Comparison of ENCODE assay signal across 28 mouse cellular contexts in the genomic region with DNA sequence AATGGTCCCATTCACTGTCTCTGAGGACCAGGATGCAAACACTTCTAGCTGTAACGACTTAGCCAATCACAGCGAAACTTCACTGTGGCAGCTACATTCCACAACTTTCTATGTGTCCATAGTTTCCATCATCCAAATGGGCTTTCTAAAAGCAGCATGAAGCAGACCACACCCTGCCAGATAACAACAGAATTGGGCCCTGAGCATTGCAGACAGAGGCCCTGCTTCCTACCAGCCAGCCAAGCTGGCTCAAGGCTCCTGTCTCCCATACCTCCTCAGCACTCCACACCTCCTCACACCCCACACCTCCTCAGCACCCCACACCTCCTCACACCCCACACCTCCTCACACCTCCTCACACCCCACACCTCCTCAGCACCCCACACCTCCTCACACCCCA.
DNase-seq lines count a peak whose midpoint lies in the region; ATAC-seq and TF ChIP-seq lines count a peak whose summit lies in the region.
"Had no signal": no experiment of that assay in that cellular context is flagged by ENCODE, and none has a peak within 500 bp of the region (broad histone marks: within the 10 kb centered on the region; RNA-seq: fewer than 3 reads in every experiment).

No protein-coding gene starts in this region.

- TF ChIP-seq EP300 in liver, postnatal 0 days (IDR thresholded peaks at IDR 0.05; ENCODE audit: low read depth): no peak
- TF ChIP-seq EP300 in liver, embryonic 14.5 days (IDR thresholded peaks at IDR 0.05; ENCODE audit: low read depth): no peak

- H3K27ac ChIP-seq in liver, postnatal 0 days (ENCODE audit: low read depth): no peak overlapping the region
- peak overlapping the region; percentile 66; the same call in 1 of the 2 replicates for H3K27ac ChIP-seq in limb, embryonic 10.5 days
- no peak overlapping the region for H3K27ac ChIP-seq in liver, embryonic 14.5 days
- H3K27ac ChIP-seq: embryonic facial prominence, embryonic 13.5 days; embryonic facial prominence, embryonic 15.5 days; forebrain, embryonic 12.5 days had no signal

- H3K4me1 ChIP-seq in liver, postnatal 0 days (ENCODE audit: insufficient read depth): no peaks in the 10 kb centered on the region
- H3K4me1 ChIP-seq in limb, embryonic 10.5 days: peaks cover 93% of the 10 kb centered on the region
- H3K4me1 ChIP-seq in liver, embryonic 14.5 days (replicated peaks; ENCODE audit: control insufficient read depth in 2 of 2, insufficient read depth in 2 of 2, low read length in 1 of 2): peaks cover 10 to 33% of the 10 kb centered on the region in 2 experiments
- H3K4me1 ChIP-seq: embryonic facial prominence, embryonic 15.5 days had no signal

- H3K36me3 ChIP-seq in liver, postnatal 0 days (replicated peaks; ENCODE audit: insufficient read depth, low read length): no peaks in the 10 kb centered on the region
- no peaks in the 10 kb centered on the region for H3K36me3 ChIP-seq in limb, embryonic 10.5 days
- H3K36me3 ChIP-seq in liver, embryonic 14.5 days (replicated peaks; ENCODE audit: control insufficient read depth, insufficient read depth, low read depth): no peaks in the 10 kb centered on the region
- H3K36me3 ChIP-seq: embryonic facial prominence, embryonic 13.5 days; embryonic facial prominence, embryonic 15.5 days; forebrain, embryonic 10.5 days; forebrain, embryonic 12.5 days; G1E had no signal

- WGBS in liver, postnatal 0 days (ENCODE audit: insufficient replicate concordance): 81% methylated on average over 2 of the region's 2 CpGs
- WGBS in limb, embryonic 10.5 days: 84% methylated on average over 2 of the region's 2 CpGs
- 68% methylated on average over 2 of the region's 2 CpGs for WGBS in liver, embryonic 14.5 days (ENCODE audit: insufficient replicate concordance)

- no peak overlapping the region for H3K9ac ChIP-seq in liver, postnatal 0 days (replicated peaks)
- H3K9ac ChIP-seq in liver, embryonic 14.5 days (replicated peaks): no peak overlapping the region; the same call in 1 of the 2 replicates
- H3K9ac ChIP-seq: embryonic facial prominence, embryonic 13.5 days; embryonic facial prominence, embryonic 15.5 days; forebrain, embryonic 12.5 days had no signal

- no peak overlapping the region for H3K4me2 ChIP-seq in liver, postnatal 0 days (ENCODE audit: low read depth, low read length)
- H3K4me2 ChIP-seq in liver, embryonic 14.5 days (ENCODE audit: low read depth): peak overlapping the region; percentile 22; the same call in 1 of the 2 replicates
- H3K4me2 ChIP-seq: embryonic facial prominence, embryonic 13.5 days; embryonic facial prominence, embryonic 15.5 days; forebrain, embryonic 12.5 days had no signal

- H3K4me3 ChIP-seq in liver, postnatal 0 days (ENCODE audit: low read depth, low read length): no peak overlapping the region
- H3K4me3 ChIP-seq in limb, embryonic 10.5 days: no peak overlapping the region
- H3K4me3 ChIP-seq in liver, embryonic 14.5 days (ENCODE audit: insufficient read depth in 1 of 2, low read depth in 2 of 2, low read length in 2 of 2): no peak overlapping the region
- H3K4me3 ChIP-seq: embryonic facial prominence, embryonic 13.5 days; embryonic facial prominence, embryonic 15.5 days; erythroblast, embryonic 14.5 days; forebrain, embryonic 10.5 days; forebrain, embryonic 12.5 days had no signal

- no peak for ATAC-seq in liver, postnatal 0 days
- peak; percentile 38; the same call in 1 of the 2 replicates for ATAC-seq in liver, embryonic 14.5 days (ENCODE audit: insufficient read depth)
- ATAC-seq: activated CD4-positive, CD25-positive, alpha-beta regulatory T cell, adult 4 months; CD4-positive, CD25-positive, alpha-beta regulatory T cell, adult 4 months; forebrain, embryonic 14.5 days; forebrain, embryonic 16.5 days; Patski had no signal

- H3K27me3 ChIP-seq in liver, postnatal 0 days (ENCODE audit: insufficient read depth, low read length): no peaks in the 10 kb centered on the region
- no peaks in the 10 kb centered on the region for H3K27me3 ChIP-seq in limb, embryonic 10.5 days (ENCODE audit: low read depth, poor library complexity, severe bottlenecking)
- H3K27me3 ChIP-seq in liver, embryonic 14.5 days (ENCODE audit: control insufficient read depth, insufficient read depth, low read length): no peaks in the 10 kb centered on the region
- H3K27me3 ChIP-seq: embryonic facial prominence, embryonic 15.5 days; forebrain, embryonic 12.5 days had no signal

- no peak for TF ChIP-seq CTCF in liver, postnatal 0 days (IDR thresholded peaks at IDR 0.05; ENCODE audit: low read depth)
- no peak for TF ChIP-seq CTCF in liver, embryonic 14.5 days (IDR thresholded peaks at IDR 0.05; ENCODE audit: low read depth)

- H3K9me3 ChIP-seq in liver, postnatal 0 days (ENCODE audit: low read length): no peaks in the 10 kb centered on the region
- no peaks in the 10 kb centered on the region for H3K9me3 ChIP-seq in limb, embryonic 10.5 days (replicated peaks)
- H3K9me3 ChIP-seq in liver, embryonic 14.5 days (ENCODE audit: control insufficient read depth, low read length): no peaks in the 10 kb centered on the region
- H3K9me3 ChIP-seq: embryonic facial prominence, embryonic 13.5 days; embryonic facial prominence, embryonic 15.5 days; forebrain, embryonic 10.5 days; forebrain, embryonic 12.5 days; G1E had no signal

- peak; percentile 26 for DNase-seq in liver
- no peak for DNase-seq in liver, postnatal 0 days
- DNase-seq in limb, embryonic 10.5 days (ENCODE audit: low spot score): no peak
- no peak for DNase-seq in liver, embryonic 14.5 days (ENCODE audit: low read depth in 3 of 3, low spot score in 3 of 3)
- DNase-seq in layer of hippocampus, postnatal 14 days (ENCODE audit: low spot score in 2 of 2): no peak
- no peak for DNase-seq in adrenal gland, adult (ENCODE audit: inconsistent age in 2 of 2, low spot score in 1 of 2)
- DNase-seq: adrenal gland, adult 2 months; adrenal gland, postnatal 10 days; adrenal gland, postnatal 25 days; B cell, adult 2 months; cerebellum, adult 11 months; cerebellum, adult 18-20 months; cerebellum, adult 8-10 months; cerebellum, adult 9-11 months; cerebellum, postnatal 14 days; cerebellum, postnatal 36 days; embryo, embryonic 11 days had no signal
